Mouse (Mus musculus): Measurements from ENCODE around the gene Fv1. TPM values are rescaled to one million over a fixed set of nuclear protein-coding genes. Genes with fewer than 3 reads are reported as not detected.
"Not testable (repeated sequence)": the region's sequence is repeated elsewhere in the genome, so short reads cannot be mapped to it uniquely, and the experiment has no call there.

The Fv1 gene
- 10 to 100 TPM; 10.5 to 11.0 TPM for total RNA-seq (2021)

GRCm38 (mm10) chr4:147868450-147869031, at the start of gene Fv1, which contains the start of gene Miip:
TSS of gene Fv1 (plus strand) at chr4:147868979.
TSS of gene Miip (minus strand) at chr4:147868816.
- peak; percentile 94 to 95 for DNase-seq

- DNase-seq: not testable (repeated sequence)
These were observed 49.1 kb upstream of the Fv1 start for GRCm38 (mm10) chr4:147819659-147820058.

- DNase-seq: not testable (repeated sequence)
These were observed 47.4 kb upstream of the Fv1 start for GRCm38 (mm10) chr4:147821414-147821813.

- DNase-seq: no peak
These were observed 44.4 kb upstream of the Fv1 start for GRCm38 (mm10) chr4:147824389-147824788.

GRCm38 (mm10) chr4:147839282-147839681, 29.5 kb upstream of the Fv1 start:
- peak in 1 of 2 experiments; percentile 47 for DNase-seq

- DNase-seq: no peak
These were observed 25.9 kb upstream of the Fv1 start for GRCm38 (mm10) chr4:147842871-147843270.

- peak; percentile 67 to 72 for DNase-seq
These were observed 20.9 kb upstream of the Fv1 start, which contains the start of gene Zfp933 for GRCm38 (mm10) chr4:147847614-147848583. TSS of gene Zfp933 (minus strand) at chr4:147848366.

- DNase-seq: no peak
These were observed 20.2 kb upstream of the Fv1 start for GRCm38 (mm10) chr4:147848584-147848991.

- DNase-seq: no peak
These were observed 18.0 kb upstream of the Fv1 start for GRCm38 (mm10) chr4:147850776-147851175.

GRCm38 (mm10) chr4:147862051-147862450, 6.7 kb upstream of the Fv1 start:
- no peak for DNase-seq

GRCm38 (mm10) chr4:147865651-147866050, 3.1 kb upstream of the Fv1 start:
- DNase-seq: no peak

- no peak for DNase-seq
These were observed 2.7 kb upstream of the Fv1 start for GRCm38 (mm10) chr4:147866056-147866455.

GRCm38 (mm10) chr4:147866793-147867192, 2.0 kb upstream of the Fv1 start:
- DNase-seq: not testable (repeated sequence)

- DNase-seq: no peak
These were observed 973 bp upstream of the Fv1 start for GRCm38 (mm10) chr4:147867563-147868449.

GRCm38 (mm10) chr4:147869238-147869637, 459 bp downstream of the Fv1 start:
- no peak for DNase-seq

- no peak for DNase-seq
These were observed 7.2 kb downstream of the Fv1 start for GRCm38 (mm10) chr4:147875852-147876575.

GRCm38 (mm10) chr4:147878537-147878936, 9.8 kb downstream of the Fv1 start:
- DNase-seq: no peak

GRCm38 (mm10) chr4:147879456-147879855, 10.7 kb downstream of the Fv1 start:
- no peak for DNase-seq

- DNase-seq: no peak
These were observed 11.1 kb downstream of the Fv1 start for GRCm38 (mm10) chr4:147879865-147880264.

- DNase-seq: peak in 1 of 2 experiments; percentile 1
These were observed 13.0 kb downstream of the Fv1 start for GRCm38 (mm10) chr4:147881792-147882191.

- DNase-seq: peak in 1 of 2 experiments; percentile 2
These were observed 14.3 kb downstream of the Fv1 start for GRCm38 (mm10) chr4:147883041-147883440.

- peak in 1 of 2 experiments; percentile 2 for DNase-seq
These were observed 15.4 kb downstream of the Fv1 start for GRCm38 (mm10) chr4:147884138-147884537.

Data from layer of hippocampus, postnatal 36 days (tissue).